Mouse (Mus musculus): ENCODE results near the gene Nap1l1. TPM values are rescaled to one million over a fixed set of nuclear protein-coding genes. Genes with fewer than 3 reads are reported as not detected.

Nap1l1 gene
- polyA plus RNA-seq, 1 experiment from 2014 or later, result 147 TPM

DNA sequence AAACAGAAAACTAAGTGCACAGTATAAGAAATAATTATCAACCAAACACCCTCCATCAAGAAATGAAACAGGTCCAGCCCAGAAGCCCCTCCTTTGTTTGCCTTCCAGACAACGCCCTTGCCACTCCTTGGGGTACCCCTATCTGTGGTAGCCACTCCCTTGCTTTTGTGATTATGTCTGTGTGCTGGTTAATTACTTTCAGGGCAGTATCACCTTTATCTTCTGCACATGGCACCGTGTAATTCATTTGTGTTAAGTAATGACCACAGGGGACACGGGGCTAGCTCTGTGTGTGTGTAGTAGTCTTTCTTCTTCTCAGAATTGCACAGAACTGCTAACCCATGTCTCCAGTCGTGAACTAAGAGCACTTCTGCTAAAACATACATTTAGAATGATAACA lies 72.6 kb downstream of the Nap1l1 start:
- Histone ChIP-seq H3K9me3 (ENCODE audit: control insufficient read depth, low read length) (no peaks in the 10 kb centered on the region; the same call in 1 of the 2 replicates), H3K9ac (ENCODE audit: low read depth, low read length) (no peak overlapping the region), H3K36me3 (ENCODE audit: control insufficient read depth, insufficient read depth, low read length) (no peaks in the 10 kb centered on the region), H3K4me2 (ENCODE audit: low read length) (no peak overlapping the region), H3K27ac (ENCODE audit: low read depth, low read length) (no peak overlapping the region), H3K4me1 (ENCODE audit: control insufficient read depth, insufficient read depth, low read depth, low read length) (no peaks in the 10 kb centered on the region; the same call in 1 of the 2 replicates), H3K4me3 (ENCODE audit: low read length) (no peak overlapping the region), H3K27me3 (replicated peaks; ENCODE audit: control insufficient read depth, insufficient read depth, low read length) (no peaks in the 10 kb centered on the region)
- ATAC-seq, result no peak
- WGBS, result 65% methylated on average over 4 of the region's 4 CpGs

Other genes with a start within 250 kb of the Nap1l1 start
- 4.9 and 5.8 TPM in 2 replicates for gene Bbs10, start 174.5 kb upstream of the Nap1l1 start, polyA plus RNA-seq (2015; fragmentation: Nextera tagmentation; extraction: Ambion mirVana)
- 54.4 and 54.8 TPM in 2 replicates for gene Phlda1, start 33.1 kb downstream of the Nap1l1 start, polyA plus RNA-seq (2015; fragmentation: Nextera tagmentation; extraction: Ambion mirVana)

All from hindbrain, embryonic 16.5 days (tissue).